In genomic region chr4:111001641-111002040, GRCm38 (mm10) we compare ENCODE assay signal across 13 mouse cellular contexts.
DNase-seq lines count a peak whose midpoint lies in the region.
"Had no signal": no experiment of that assay in that cellular context is flagged by ENCODE, and none has a peak within 500 bp of the region (broad histone marks: within the 10 kb centered on the region; RNA-seq: fewer than 3 reads in every experiment).

No protein-coding gene starts in this region.

- intact Hi-C loops in left cerebral cortex, postnatal 10 days (cut with DNase I): no loop called here

- DNase-seq in left cerebral cortex, adult 11 months (ENCODE audit: low spot score): peak; percentile 21
- no peak for DNase-seq in left cerebral cortex, postnatal 10 days (ENCODE audit: extremely low spot score in 1 of 2, low spot score in 2 of 2)
- peak; percentile 17 for DNase-seq in 416B (ENCODE audit: low read depth)
- peak; percentile 66 for DNase-seq in brain, adult 2 months (ENCODE audit: low read depth, low spot score)
- DNase-seq in telencephalon, adult 2 months (ENCODE audit: low read depth, low spot score): peak; percentile 59
- DNase-seq in urinary bladder, postnatal 36 days (ENCODE audit: low spot score in 2 of 2): no peak
- DNase-seq: adrenal gland, postnatal 10 days; cerebellum, adult 11-12 months; cerebellum, adult 9-10 months; cerebellum, postnatal 25 days; gastrocnemius, postnatal 14 days; heart, adult 2 months; heart, postnatal 14 days had no signal

Comparison
In these comparisons a context has a peak if more than half of its experiments do, and no peak if none do; other contexts are left out.
1. DNase-seq: peak in left cerebral cortex, adult 11 months (single experiment), 416B (single experiment), brain, adult 2 months (single experiment) and telencephalon, adult 2 months (single experiment); none in left cerebral cortex, postnatal 10 days (0 of 2) and urinary bladder, postnatal 36 days (0 of 2).